22 mouse cellular contexts compared by ENCODE assay signal in genomic region chr17:66785586-66785985, GRCm38 (mm10).
DNase-seq lines count a peak whose midpoint lies in the region; ATAC-seq lines count a peak whose summit lies in the region.
"Had no signal": no experiment of that assay in that cellular context is flagged by ENCODE, and none has a peak within 500 bp of the region (broad histone marks: within the 10 kb centered on the region; RNA-seq: fewer than 3 reads in every experiment).

No protein-coding gene starts in this region.

- ATAC-seq in hindbrain, embryonic 13.5 days (ENCODE audit: low FRiP score) = no peak
- ATAC-seq in midbrain, embryonic 11.5 days (ENCODE audit: low FRiP score) = no peak
- no peak for ATAC-seq in midbrain, embryonic 15.5 days (replicated peaks)
- no peak for ATAC-seq in neural tube, embryonic 13.5 days (ENCODE audit: low read depth)
- ATAC-seq: forebrain, embryonic 14.5 days had no signal

- no peak for DNase-seq in hindbrain, embryonic 10.5 days (ENCODE audit: low spot score)
- DNase-seq in midbrain, embryonic 11.5 days (ENCODE audit: low spot score, missing footprints) = peak; percentile 73
- DNase-seq in neural tube, embryonic 10.5 days (ENCODE audit: extremely low spot score, low spot score) = no peak
- no peak for DNase-seq in layer of hippocampus, postnatal 14 days (ENCODE audit: low spot score in 2 of 2)
- DNase-seq: adrenal gland, adult 2 months; adrenal gland, postnatal 10 days; adrenal gland, postnatal 25 days; cerebellum, adult 11 months; cerebellum, adult 18-20 months; cerebellum, adult 8-10 months; cerebellum, adult 9-11 months; cerebellum, postnatal 14 days; cerebellum, postnatal 36 days had no signal

- 0 out of 2 replicates have a peak overlapping the region, but pooled peaks have one; percentile 29 for H3K27ac ChIP-seq in hindbrain, embryonic 10.5 days
- H3K27ac ChIP-seq in hindbrain, embryonic 13.5 days = no peak overlapping the region
- H3K27ac ChIP-seq in midbrain, embryonic 11.5 days (ENCODE audit: low read depth, low read length) = no peak overlapping the region; the same call in 1 of the 2 replicates
- H3K27ac ChIP-seq in midbrain, embryonic 15.5 days = no peak overlapping the region
- peak overlapping the region; percentile 23; the same call in 1 of the 2 replicates for H3K27ac ChIP-seq in neural tube, embryonic 13.5 days (replicated peaks)
- H3K27ac ChIP-seq: embryonic facial prominence, embryonic 13.5 days; embryonic facial prominence, embryonic 15.5 days; forebrain, embryonic 10.5 days; forebrain, embryonic 12.5 days had no signal

- 88% methylated on average over 11 of the region's 11 CpGs for WGBS in hindbrain, embryonic 10.5 days
- 85% methylated on average over 11 of the region's 11 CpGs for WGBS in hindbrain, embryonic 13.5 days
- 88% methylated on average over 11 of the region's 11 CpGs for WGBS in midbrain, embryonic 11.5 days
- 85% methylated on average over 11 of the region's 11 CpGs for WGBS in midbrain, embryonic 15.5 days
- 84% methylated on average over 11 of the region's 11 CpGs for WGBS in neural tube, embryonic 13.5 days

- H3K9ac ChIP-seq in hindbrain, embryonic 13.5 days = no peak overlapping the region
- no peak overlapping the region for H3K9ac ChIP-seq in midbrain, embryonic 11.5 days (ENCODE audit: low read length)
- no peak overlapping the region for H3K9ac ChIP-seq in midbrain, embryonic 15.5 days
- no peak overlapping the region for H3K9ac ChIP-seq in neural tube, embryonic 13.5 days
- H3K9ac ChIP-seq: embryonic facial prominence, embryonic 13.5 days; embryonic facial prominence, embryonic 15.5 days; forebrain, embryonic 12.5 days had no signal

- no peak overlapping the region for H3K4me2 ChIP-seq in hindbrain, embryonic 13.5 days
- no peak overlapping the region for H3K4me2 ChIP-seq in midbrain, embryonic 11.5 days
- H3K4me2 ChIP-seq in midbrain, embryonic 15.5 days = no peak overlapping the region
- no peak overlapping the region for H3K4me2 ChIP-seq in neural tube, embryonic 13.5 days
- H3K4me2 ChIP-seq: embryonic facial prominence, embryonic 13.5 days; embryonic facial prominence, embryonic 15.5 days; forebrain, embryonic 12.5 days had no signal

- H3K27me3 ChIP-seq in hindbrain, embryonic 10.5 days (ENCODE audit: insufficient read depth, poor library complexity, severe bottlenecking) = no peaks in the 10 kb centered on the region
- H3K27me3 ChIP-seq in hindbrain, embryonic 13.5 days = no peaks in the 10 kb centered on the region
- no peaks in the 10 kb centered on the region for H3K27me3 ChIP-seq in midbrain, embryonic 11.5 days (ENCODE audit: control insufficient read depth, insufficient read depth, low read length)
- no peaks in the 10 kb centered on the region for H3K27me3 ChIP-seq in midbrain, embryonic 15.5 days (replicated peaks)
- H3K27me3 ChIP-seq in neural tube, embryonic 13.5 days = no peaks in the 10 kb centered on the region
- H3K27me3 ChIP-seq: embryonic facial prominence, embryonic 13.5 days; embryonic facial prominence, embryonic 15.5 days; forebrain, embryonic 12.5 days had no signal

- peaks cover 37% of the 10 kb centered on the region for H3K4me1 ChIP-seq in hindbrain, embryonic 10.5 days (replicated peaks)
- H3K4me1 ChIP-seq in hindbrain, embryonic 13.5 days (replicated peaks) = peaks cover 22% of the 10 kb centered on the region
- H3K4me1 ChIP-seq in midbrain, embryonic 11.5 days (ENCODE audit: control insufficient read depth, insufficient read depth, low read length) = peaks cover 5% of the 10 kb centered on the region; the same call in 1 of the 2 replicates
- peaks cover 21% of the 10 kb centered on the region for H3K4me1 ChIP-seq in midbrain, embryonic 15.5 days
- H3K4me1 ChIP-seq in neural tube, embryonic 13.5 days (replicated peaks) = peaks cover 8% of the 10 kb centered on the region
- H3K4me1 ChIP-seq: embryonic facial prominence, embryonic 15.5 days had no signal

- H3K36me3 ChIP-seq in hindbrain, embryonic 10.5 days = no peaks in the 10 kb centered on the region
- no peaks in the 10 kb centered on the region for H3K36me3 ChIP-seq in hindbrain, embryonic 13.5 days
- H3K36me3 ChIP-seq in midbrain, embryonic 11.5 days (ENCODE audit: control insufficient read depth, insufficient read depth, low read length) = no peaks in the 10 kb centered on the region
- H3K36me3 ChIP-seq in midbrain, embryonic 15.5 days (replicated peaks) = no peaks in the 10 kb centered on the region
- no peaks in the 10 kb centered on the region for H3K36me3 ChIP-seq in neural tube, embryonic 13.5 days
- H3K36me3 ChIP-seq: embryonic facial prominence, embryonic 13.5 days; embryonic facial prominence, embryonic 15.5 days; forebrain, embryonic 10.5 days; forebrain, embryonic 12.5 days had no signal

- H3K9me3 ChIP-seq in hindbrain, embryonic 10.5 days = no peaks in the 10 kb centered on the region
- H3K9me3 ChIP-seq in hindbrain, embryonic 13.5 days = no peaks in the 10 kb centered on the region
- no peaks in the 10 kb centered on the region for H3K9me3 ChIP-seq in midbrain, embryonic 11.5 days (ENCODE audit: control insufficient read depth, low read length)
- no peaks in the 10 kb centered on the region for H3K9me3 ChIP-seq in midbrain, embryonic 15.5 days
- no peaks in the 10 kb centered on the region for H3K9me3 ChIP-seq in neural tube, embryonic 13.5 days
- H3K9me3 ChIP-seq: embryonic facial prominence, embryonic 13.5 days; embryonic facial prominence, embryonic 15.5 days; forebrain, embryonic 10.5 days; forebrain, embryonic 12.5 days had no signal

- no peak overlapping the region for H3K4me3 ChIP-seq in hindbrain, embryonic 10.5 days
- H3K4me3 ChIP-seq in hindbrain, embryonic 13.5 days = no peak overlapping the region
- no peak overlapping the region for H3K4me3 ChIP-seq in midbrain, embryonic 11.5 days (ENCODE audit: low read depth, low read length)
- H3K4me3 ChIP-seq in midbrain, embryonic 15.5 days = no peak overlapping the region
- no peak overlapping the region for H3K4me3 ChIP-seq in neural tube, embryonic 13.5 days
- H3K4me3 ChIP-seq: embryonic facial prominence, embryonic 13.5 days; embryonic facial prominence, embryonic 15.5 days; erythroblast, embryonic 14.5 days; forebrain, embryonic 10.5 days; forebrain, embryonic 12.5 days had no signal

Comparison
In these comparisons a context has a peak if more than half of its experiments do, and no peak if none do; other contexts are left out.
1. H3K27ac ChIP-seq: peak in hindbrain, embryonic 10.5 days (single experiment) and neural tube, embryonic 13.5 days (single experiment); none in hindbrain, embryonic 13.5 days (single experiment), midbrain, embryonic 11.5 days (single experiment) and midbrain, embryonic 15.5 days (single experiment).